16 mouse cellular contexts compared by ENCODE assay signal in genomic region chr13:37473359-37473758, GRCm38 (mm10).
"Had no signal": no experiment of that assay in that cellular context is flagged by ENCODE, and none has a peak within 500 bp of the region (broad histone marks: within the 10 kb centered on the region; RNA-seq: fewer than 3 reads in every experiment).

No protein-coding gene starts in this region.

- H3K4me2 ChIP-seq: hindbrain, embryonic 14.5 days; intestine, embryonic 15.5 days; limb, embryonic 13.5 days; lung, embryonic 15.5 days; midbrain, embryonic 13.5 days; neural tube, embryonic 15.5 days had no signal

- H3K4me3 ChIP-seq: hindbrain, embryonic 10.5 days; intestine, embryonic 15.5 days; layer of hippocampus, adult 2 months; limb, embryonic 13.5 days; lung, embryonic 15.5 days; midbrain, embryonic 13.5 days; myocyte; neural tube, embryonic 15.5 days had no signal

- ATAC-seq: intestine, embryonic 15.5 days; midbrain, embryonic 13.5 days had no signal

- H3K9me3 ChIP-seq: hindbrain, embryonic 10.5 days; intestine, embryonic 15.5 days; limb, embryonic 13.5 days; lung, embryonic 15.5 days; neural tube, embryonic 15.5 days had no signal

- H3K27ac ChIP-seq: hindbrain, embryonic 10.5 days; hindbrain, embryonic 14.5 days; intestine, embryonic 15.5 days; layer of hippocampus, adult 2 months; limb, embryonic 13.5 days; liver, embryonic 14.5 days; lung, embryonic 15.5 days; midbrain, embryonic 13.5 days; neural tube, embryonic 15.5 days had no signal

- DNase-seq: kidney, adult 8-10 months; kidney, postnatal 25 days; left cerebral cortex, postnatal 4 days; spleen, adult 18-20 months; thymus, adult 18-20 months; thymus, postnatal 14 days had no signal

- H3K36me3 ChIP-seq: hindbrain, embryonic 10.5 days; intestine, embryonic 15.5 days; limb, embryonic 13.5 days; lung, embryonic 15.5 days; midbrain, embryonic 13.5 days; neural tube, embryonic 15.5 days had no signal

- H3K27me3 ChIP-seq: intestine, embryonic 15.5 days; limb, embryonic 13.5 days; lung, embryonic 15.5 days had no signal

- H3K9ac ChIP-seq: hindbrain, embryonic 14.5 days; intestine, embryonic 15.5 days; limb, embryonic 13.5 days; liver, embryonic 14.5 days; lung, embryonic 15.5 days; midbrain, embryonic 13.5 days; neural tube, embryonic 15.5 days had no signal
